Mouse (Mus musculus): ENCODE data around the gene Olfr44. TPM values are rescaled to one million over a fixed set of nuclear protein-coding genes. Genes with fewer than 3 reads are reported as not detected.

The Olfr44 gene
- polyA plus RNA-seq (2012; rRNA removed) = not detected in 2 replicates

DNA sequence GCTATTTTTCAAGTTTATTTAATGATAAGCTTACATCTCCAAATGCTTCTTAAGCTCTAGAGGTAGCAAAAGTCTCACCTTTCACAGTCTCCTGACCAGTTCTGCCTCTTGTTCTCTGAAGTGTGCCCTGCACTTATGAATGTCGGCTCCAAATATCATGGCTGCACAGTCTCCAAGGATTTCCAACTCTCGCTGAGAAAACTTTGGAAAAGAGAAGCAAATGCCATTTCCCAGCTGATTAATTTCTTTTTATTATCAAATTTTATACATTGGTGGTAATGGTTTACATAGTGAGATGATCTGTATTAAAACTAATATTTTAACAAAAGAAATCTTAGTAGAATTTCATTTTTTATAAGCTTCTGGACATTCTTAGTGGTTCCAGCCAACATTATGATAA is at the start of gene Olfr44:
Gene Olfr44, minus strand, starts transcription at position 101 of the 400 bp plus-strand sequence.
- Histone ChIP-seq H3K4me1 (ENCODE audit: control insufficient read depth, insufficient read depth, low read length) (no peaks in the 10 kb centered on the region), H3K4me3 (replicated peaks; ENCODE audit: extremely low read depth, low read depth, low read length) (no peak within 1 kb of the TSS)
- TF ChIP-seq POLR2A (IDR thresholded peaks at IDR 0.05; ENCODE audit: borderline replicate concordance, extremely low read depth, low read depth, low read length) (no peak), CTCF (IDR thresholded peaks at IDR 0.05; ENCODE audit: insufficient read depth, low read length) (no peak)
- 74% methylated on average over 2 of the region's 2 CpGs for WGBS
- no peak for DNase-seq

DNA sequence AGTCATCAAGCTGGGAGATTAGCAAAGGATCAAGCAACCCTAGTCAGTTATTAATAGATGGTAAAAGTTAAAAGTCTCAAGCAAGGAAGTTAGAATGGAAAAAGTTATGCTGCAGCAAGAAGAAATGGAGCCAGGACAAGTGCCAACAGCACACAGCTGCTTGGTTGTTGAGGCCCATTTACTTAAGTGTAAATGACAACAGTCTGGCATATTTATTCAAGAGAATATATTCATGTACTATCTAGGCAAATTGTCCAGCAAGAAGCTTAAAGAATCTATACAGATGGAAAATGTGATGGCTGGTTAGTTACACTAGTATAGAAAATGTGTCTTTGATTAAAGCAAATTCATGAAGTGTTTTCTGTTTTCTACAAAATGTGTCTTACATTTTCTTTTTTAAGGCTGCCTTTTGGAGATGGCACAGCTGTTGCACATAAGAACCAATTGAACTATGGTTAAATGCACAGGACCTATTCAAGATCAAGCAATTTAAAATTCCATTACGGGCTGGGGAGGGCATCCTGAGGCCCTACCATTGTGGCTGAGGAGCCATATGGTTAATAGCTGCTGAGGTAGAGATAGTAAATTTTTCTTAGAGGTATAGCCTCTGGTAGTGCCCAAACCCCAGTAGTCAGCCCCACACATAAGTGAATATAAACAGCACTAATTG is 30.0 kb upstream of the Olfr44 start:
- no peak for DNase-seq
- no peak for TF ChIP-seq CTCF (IDR thresholded peaks at IDR 0.05; ENCODE audit: insufficient read depth, low read length)
- TF ChIP-seq POLR2A (IDR thresholded peaks at IDR 0.05; ENCODE audit: borderline replicate concordance, extremely low read depth, low read depth, low read length) = no peak
- Histone ChIP-seq H3K4me1 (ENCODE audit: control insufficient read depth, insufficient read depth, low read length) (no peaks in the 10 kb centered on the region), H3K4me3 (replicated peaks; ENCODE audit: extremely low read depth, low read depth, low read length) (no peak overlapping the region)
- WGBS = 55% methylated on average over 1 of the region's 1 CpGs

DNA sequence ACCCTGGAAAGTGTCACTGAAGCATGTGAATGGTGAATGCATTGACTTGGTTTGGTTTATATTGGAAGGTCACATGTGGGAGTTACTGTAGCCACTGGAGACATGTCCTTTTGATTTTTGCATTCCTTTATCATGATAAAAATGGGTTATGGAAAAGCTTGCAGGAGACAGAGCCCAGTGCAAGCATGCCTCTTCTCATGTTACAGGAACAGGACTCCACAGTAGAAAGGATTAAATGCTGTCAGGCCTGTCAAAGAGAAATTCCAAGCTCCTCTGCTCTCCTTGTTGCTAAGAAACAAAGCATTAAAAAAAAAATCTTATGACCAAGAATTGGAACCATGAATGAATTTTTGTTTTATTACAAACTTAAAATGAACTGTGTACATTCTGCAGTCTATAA is 24.8 kb upstream of the Olfr44 start:
- DNase-seq = no peak
- TF ChIP-seq POLR2A (IDR thresholded peaks at IDR 0.05; ENCODE audit: borderline replicate concordance, extremely low read depth, low read depth, low read length) (no peak), CTCF (IDR thresholded peaks at IDR 0.05; ENCODE audit: insufficient read depth, low read length) (no peak)
- Histone ChIP-seq H3K4me3 (replicated peaks; ENCODE audit: extremely low read depth, low read depth, low read length) (no peak overlapping the region), H3K4me1 (ENCODE audit: control insufficient read depth, insufficient read depth, low read length) (no peaks in the 10 kb centered on the region)

DNA sequence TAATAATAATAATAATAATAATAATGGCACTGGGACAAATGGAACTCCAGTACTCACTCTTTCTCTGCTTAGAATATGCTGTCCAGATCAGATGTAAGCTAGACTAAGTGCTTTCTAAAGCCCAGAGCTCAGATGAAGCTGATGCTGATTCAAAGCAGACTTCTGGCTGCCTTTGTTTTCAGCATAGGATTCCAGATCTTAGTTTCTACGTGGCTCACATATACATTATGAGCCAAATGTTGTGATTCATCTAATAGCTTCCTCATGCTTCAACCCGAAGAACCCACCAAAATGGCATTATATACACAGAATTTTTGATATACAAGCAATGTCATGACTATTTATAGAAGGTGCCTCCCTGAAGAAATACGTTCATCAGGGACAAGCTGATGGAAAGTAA is 21.7 kb upstream of the Olfr44 start, which contains the start of gene Olfr957:
Gene Olfr957, minus strand, starts transcription at position 279 of the 400 bp plus-strand sequence.
- TF ChIP-seq POLR2A (IDR thresholded peaks at IDR 0.05; ENCODE audit: borderline replicate concordance, extremely low read depth, low read depth, low read length) = no peak
- no peak for TF ChIP-seq CTCF (IDR thresholded peaks at IDR 0.05; ENCODE audit: insufficient read depth, low read length)
- no peaks in the 10 kb centered on the region for H3K4me1 ChIP-seq (ENCODE audit: control insufficient read depth, insufficient read depth, low read length)
- WGBS = 45% methylated on average over 3 of the region's 3 CpGs
- DNase-seq = no peak
- H3K4me3 ChIP-seq (replicated peaks; ENCODE audit: extremely low read depth, low read depth, low read length) = no peak within 1 kb of the TSS

DNA sequence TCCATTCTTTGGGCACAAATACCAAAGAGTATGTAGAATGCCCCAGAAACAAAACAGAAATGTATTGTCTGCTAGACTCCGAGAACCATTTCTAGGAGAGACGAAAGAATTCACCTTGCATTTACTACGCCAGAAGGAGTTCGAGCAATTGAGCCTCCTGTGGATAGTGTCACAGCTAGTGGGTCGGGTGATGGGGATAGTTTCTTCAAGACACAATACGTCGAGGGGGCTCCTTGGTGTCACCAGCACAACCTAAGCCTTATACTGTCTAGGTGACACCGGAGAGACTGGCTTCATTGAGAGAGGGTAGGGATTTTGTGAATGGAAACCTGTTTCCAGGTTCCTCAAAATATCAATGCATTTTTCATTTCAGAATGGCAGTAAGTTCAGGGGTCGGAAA is 15.6 kb upstream of the Olfr44 start:
- DNase-seq = no peak
- Histone ChIP-seq H3K4me1 (ENCODE audit: control insufficient read depth, insufficient read depth, low read length) (no peaks in the 10 kb centered on the region), H3K4me3 (replicated peaks; ENCODE audit: extremely low read depth, low read depth, low read length) (no peak overlapping the region)
- 80% methylated on average over 9 of the region's 9 CpGs for WGBS
- no peak for TF ChIP-seq CTCF (IDR thresholded peaks at IDR 0.05; ENCODE audit: insufficient read depth, low read length)

DNA sequence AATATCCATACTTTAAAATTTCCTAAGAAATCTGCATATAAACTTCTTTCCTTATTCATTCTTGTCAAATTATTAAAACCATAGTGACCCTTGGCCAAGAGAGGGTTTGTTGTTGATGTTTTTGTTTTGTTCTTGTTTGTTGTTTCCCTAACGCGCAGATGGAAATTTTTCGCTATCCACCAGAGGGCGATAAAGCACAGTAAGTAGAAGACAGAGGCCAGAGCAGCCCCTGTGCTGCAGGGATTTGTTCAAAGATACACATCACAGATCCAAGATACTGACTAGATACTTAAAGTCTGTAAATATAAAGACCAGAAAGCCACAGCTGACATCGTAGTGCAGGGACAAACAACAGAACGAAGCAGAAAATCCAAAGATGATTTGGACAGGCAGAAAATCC is 15.2 kb upstream of the Olfr44 start:
- Histone ChIP-seq H3K4me3 (replicated peaks; ENCODE audit: extremely low read depth, low read depth, low read length) (no peak overlapping the region), H3K4me1 (ENCODE audit: control insufficient read depth, insufficient read depth, low read length) (no peaks in the 10 kb centered on the region)
- no peak for TF ChIP-seq POLR2A (IDR thresholded peaks at IDR 0.05; ENCODE audit: borderline replicate concordance, extremely low read depth, low read depth, low read length)
- TF ChIP-seq CTCF (IDR thresholded peaks at IDR 0.05; ENCODE audit: insufficient read depth, low read length) = no peak
- 10% methylated on average over 6 of the region's 6 CpGs for WGBS
- DNase-seq = no peak

DNA sequence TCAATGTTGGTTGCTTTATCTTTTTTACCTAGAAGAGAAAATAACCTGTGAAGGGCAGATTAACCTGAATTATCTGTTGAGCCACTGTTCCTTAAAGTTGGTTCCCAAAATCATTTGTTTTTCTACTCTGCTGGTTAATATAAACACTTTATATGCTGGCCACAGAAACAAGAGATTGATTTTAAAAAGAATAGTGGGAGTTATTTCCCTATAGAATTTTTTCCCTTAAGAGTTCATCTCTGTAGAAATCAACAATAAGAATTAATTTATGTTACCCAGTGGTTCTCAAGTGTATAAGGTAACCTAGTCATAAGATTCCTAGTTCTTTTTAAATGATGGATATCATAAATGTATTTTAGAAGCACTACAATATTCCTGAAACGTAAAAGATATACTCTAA is 22.0 kb downstream of the Olfr44 start, which contains the start of gene Olfr955:
Gene Olfr955, minus strand, starts transcription at position 101 of the 400 bp plus-strand sequence.
- H3K4me1 ChIP-seq (ENCODE audit: control insufficient read depth, insufficient read depth, low read length) = no peaks in the 10 kb centered on the region
- 29% methylated on average over 1 of the region's 1 CpGs for WGBS
- no peak within 1 kb of the TSS for H3K4me3 ChIP-seq (replicated peaks; ENCODE audit: extremely low read depth, low read depth, low read length)
- DNase-seq = no peak
- TF ChIP-seq CTCF (IDR thresholded peaks at IDR 0.05; ENCODE audit: insufficient read depth, low read length) (no peak), POLR2A (IDR thresholded peaks at IDR 0.05; ENCODE audit: borderline replicate concordance, extremely low read depth, low read depth, low read length) (no peak)

DNA sequence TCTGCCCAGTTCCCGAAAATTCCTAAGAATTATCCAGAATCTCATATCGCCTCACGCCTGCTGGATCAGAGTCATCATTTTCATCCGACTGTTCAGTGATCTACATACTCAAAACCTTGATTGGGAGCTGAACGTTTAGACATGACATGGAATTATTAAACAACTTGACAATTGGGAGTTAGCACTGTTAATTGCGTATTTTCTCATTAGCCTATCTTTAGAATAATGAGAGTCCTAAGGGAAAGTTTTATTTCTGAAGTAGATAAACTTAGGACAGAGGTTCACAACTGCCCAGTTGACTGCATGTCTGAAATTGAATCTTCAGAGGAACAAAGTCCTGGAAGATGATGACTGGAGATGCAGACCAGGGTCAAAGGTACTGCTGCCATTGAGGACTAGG is 37.4 kb downstream of the Olfr44 start, which contains the start of gene Olfr954:
Gene Olfr954, plus strand, starts transcription at position 301 of the 400 bp plus-strand sequence.
- 79% methylated on average over 6 of the region's 6 CpGs for WGBS
- Histone ChIP-seq H3K4me1 (ENCODE audit: control insufficient read depth, insufficient read depth, low read length) (no peaks in the 10 kb centered on the region), H3K4me3 (replicated peaks; ENCODE audit: extremely low read depth, low read depth, low read length) (no peak within 1 kb of the TSS)
- no peak for DNase-seq
- no peak for TF ChIP-seq CTCF (IDR thresholded peaks at IDR 0.05; ENCODE audit: insufficient read depth, low read length)
- TF ChIP-seq POLR2A (IDR thresholded peaks at IDR 0.05; ENCODE audit: borderline replicate concordance, extremely low read depth, low read depth, low read length) = no peak

Other genes starting within 250 kb of the Olfr44 start
- gene Olfr1537, start 244.0 kb downstream of the Olfr44 start, polyA plus RNA-seq (2012; rRNA removed) = not detected in 2 replicates
- not detected in 2 replicates for gene Olfr945, start 217.2 kb downstream of the Olfr44 start, polyA plus RNA-seq (2012; rRNA removed)
- not detected in 2 replicates for gene Olfr948, start 167.9 kb downstream of the Olfr44 start, polyA plus RNA-seq (2012; rRNA removed)
- gene Olfr951, start 106.6 kb downstream of the Olfr44 start, polyA plus RNA-seq (2012; rRNA removed) = not detected in 2 replicates
- not detected in 2 replicates for gene Olfr952, start 66.8 kb downstream of the Olfr44 start, polyA plus RNA-seq (2012; rRNA removed)
- gene Olfr954, start 37.3 kb downstream of the Olfr44 start, polyA plus RNA-seq (2012; rRNA removed) = not detected in 2 replicates
- gene Olfr955, start 22.1 kb downstream of the Olfr44 start, polyA plus RNA-seq (2012; rRNA removed) = not detected in 2 replicates
- not detected in 2 replicates for gene Olfr957, start 21.8 kb upstream of the Olfr44 start, polyA plus RNA-seq (2012; rRNA removed)
- not detected in 2 replicates for gene Olfr958, start 60.1 kb upstream of the Olfr44 start, polyA plus RNA-seq (2012; rRNA removed)
- not detected in 2 replicates for gene Olfr959, start 81.6 kb upstream of the Olfr44 start, polyA plus RNA-seq (2012; rRNA removed)
- 0.25 and 0.56 TPM in 2 replicates for gene AW551984, start 110.4 kb upstream of the Olfr44 start, polyA plus RNA-seq (2012; rRNA removed)
- gene Olfr148, start 116.7 kb upstream of the Olfr44 start, polyA plus RNA-seq (2012; rRNA removed) = not detected in 2 replicates
- gene Olfr960, start 127.4 kb upstream of the Olfr44 start, polyA plus RNA-seq (2012; rRNA removed) = not detected in 2 replicates
- not detected in 2 replicates for gene Olfr961, start 151.1 kb upstream of the Olfr44 start, polyA plus RNA-seq (2012; rRNA removed)
- not detected in 2 replicates for gene Olfr963, start 173.2 kb upstream of the Olfr44 start, polyA plus RNA-seq (2012; rRNA removed)
- gene Olfr149, start 213.1 kb upstream of the Olfr44 start, polyA plus RNA-seq (2012; rRNA removed) = not detected in 2 replicates
- not detected in 2 replicates for gene Olfr965, start 217.4 kb upstream of the Olfr44 start, polyA plus RNA-seq (2012; rRNA removed)
- gene Olfr150, start 237.0 kb upstream of the Olfr44 start, polyA plus RNA-seq (2012; rRNA removed) = not detected in 2 replicates